Mouse (Mus musculus) kidney, adult 2 months (tissue): ENCODE measurements around the gene Atmin.

Experiments used
- CTCF ChIP-seq: fragments of 200-500 bp; conservative IDR thresholded peaks from 2 replicates; pipeline ENCODE4 v1.5.1; 2011; ENCODE audit warnings: low read depth, mild to moderate bottlenecking, control low read depth, low read length, moderate library complexity, mixed read lengths; ENCODE audit not compliant: insufficient read depth, insufficient read length
- POLR2A ChIP-seq: fragments of 200-500 bp; IDR thresholded peaks from one replicate; pipeline ENCODE4 v1.6.1; 2011; ENCODE audit warnings: low read depth, low read length, control low read depth

DNA sequence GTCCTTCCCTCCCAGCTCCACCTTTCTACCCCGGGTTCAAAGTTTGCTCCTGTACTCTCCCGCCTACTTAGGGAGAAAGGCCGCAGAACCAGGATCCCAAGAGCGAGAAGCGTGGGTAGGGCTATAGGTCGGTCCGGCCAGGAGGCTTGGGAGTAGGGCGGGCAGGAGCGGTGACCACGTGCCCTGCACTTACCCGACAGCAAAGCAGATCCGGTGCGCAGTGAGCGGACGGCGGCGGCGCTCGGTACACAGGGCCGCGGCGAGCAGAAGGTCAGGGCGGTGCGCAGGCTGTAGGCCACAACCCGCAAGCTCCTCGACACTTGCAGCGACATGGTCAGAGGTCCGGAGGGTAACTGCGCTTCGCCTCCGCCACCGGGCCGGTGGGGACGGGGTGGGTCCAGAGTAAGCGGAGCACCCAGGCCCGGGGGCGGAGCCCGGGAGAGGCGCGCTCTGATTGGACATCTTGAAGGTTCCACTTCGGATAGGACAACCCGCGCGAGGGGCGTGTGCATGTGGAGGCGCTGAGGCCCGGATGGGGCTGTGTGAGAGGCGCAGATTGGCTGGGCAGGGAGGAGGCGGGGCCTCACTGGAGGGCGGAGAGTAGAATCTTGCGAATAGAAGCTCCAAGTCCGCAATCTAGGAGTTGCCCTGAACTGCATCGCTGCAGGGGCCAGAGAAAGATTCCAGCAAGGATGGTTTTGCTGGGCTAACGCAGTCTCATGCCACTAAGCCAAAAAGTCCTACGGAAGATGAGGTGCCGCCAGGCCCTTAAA lies 50.1 kb downstream of the Atmin start, which contains the start of gene Gcsh:
- no peak for TF ChIP-seq CTCF
- TF ChIP-seq POLR2A: peak; percentile 89
